Mouse (Mus musculus): Measurements from ENCODE around the gene Micu1. TPM values are rescaled to one million over a fixed set of nuclear protein-coding genes. Genes with fewer than 3 reads are reported as not detected.

Micu1 gene
- polyA plus RNA-seq, 1 experiment from 2014 or later: 78.4 TPM

- no peak overlapping the region for H3K4me2 ChIP-seq (ENCODE audit: low read length)
- H3K4me1 ChIP-seq (ENCODE audit: control insufficient read depth, insufficient read depth, low read length): peaks cover 8% of the 10 kb centered on the region
- WGBS: 91% methylated on average over 10 of the region's 10 CpGs
- H3K4me3 ChIP-seq (ENCODE audit: low read depth, low read length): no peak overlapping the region
- no peak overlapping the region for H3K27ac ChIP-seq (ENCODE audit: low read length)
- no peaks in the 10 kb centered on the region for H3K27me3 ChIP-seq (ENCODE audit: control insufficient read depth, insufficient read depth, low read depth, low read length)
- no peak overlapping the region for H3K9ac ChIP-seq (ENCODE audit: low read depth, low read length)
- no peaks in the 10 kb centered on the region for H3K9me3 ChIP-seq (replicated peaks; ENCODE audit: control insufficient read depth, low read length, poor library complexity, severe bottlenecking)
- no peak for ATAC-seq
- no peaks in the 10 kb centered on the region for H3K36me3 ChIP-seq (ENCODE audit: control insufficient read depth, insufficient read depth, low read length)
Measured at GRCm38 (mm10) chr10:59884327-59885173, 182.3 kb downstream of the Micu1 start.

GRCm38 (mm10) chr10:59885174-59886080, 183.2 kb downstream of the Micu1 start:
- Histone ChIP-seq H3K4me1 (ENCODE audit: control insufficient read depth, insufficient read depth, low read length) (peaks cover 7% of the 10 kb centered on the region), H3K9me3 (replicated peaks; ENCODE audit: control insufficient read depth, low read length, poor library complexity, severe bottlenecking) (no peaks in the 10 kb centered on the region), H3K27ac (ENCODE audit: low read length) (no peak overlapping the region), H3K36me3 (ENCODE audit: control insufficient read depth, insufficient read depth, low read length) (no peaks in the 10 kb centered on the region), H3K4me3 (ENCODE audit: low read depth, low read length) (no peak overlapping the region), H3K4me2 (ENCODE audit: low read length) (no peak overlapping the region), H3K27me3 (ENCODE audit: control insufficient read depth, insufficient read depth, low read depth, low read length) (no peaks in the 10 kb centered on the region), H3K9ac (ENCODE audit: low read depth, low read length) (no peak overlapping the region)
- 88% methylated on average over 14 of the region's 14 CpGs for WGBS
- no peak for ATAC-seq

- Histone ChIP-seq H3K27me3 (ENCODE audit: control insufficient read depth, insufficient read depth, low read depth, low read length) (no peaks in the 10 kb centered on the region), H3K4me2 (ENCODE audit: low read length) (no peak overlapping the region), H3K27ac (ENCODE audit: low read length) (no peak overlapping the region), H3K9me3 (replicated peaks; ENCODE audit: control insufficient read depth, low read length, poor library complexity, severe bottlenecking) (no peaks in the 10 kb centered on the region), H3K4me1 (ENCODE audit: control insufficient read depth, insufficient read depth, low read length) (peaks cover under 1% of the 10 kb centered on the region), H3K9ac (ENCODE audit: low read depth, low read length) (no peak overlapping the region), H3K36me3 (ENCODE audit: control insufficient read depth, insufficient read depth, low read length) (0 out of 2 replicates have a peak, but pooled peaks cover 3% of the 10 kb centered on the region), H3K4me3 (ENCODE audit: low read depth, low read length) (no peak overlapping the region)
- 92% methylated on average over 1 of the region's 1 CpGs for WGBS
- ATAC-seq: no peak
Measured at GRCm38 (mm10) chr10:59886081-59886466, 183.8 kb downstream of the Micu1 start.

GRCm38 (mm10) chr10:59887432-59887831, 185.2 kb downstream of the Micu1 start:
- WGBS: 87% methylated on average over 5 of the region's 5 CpGs

GRCm38 (mm10) chr10:59889339-59889738, 187.1 kb downstream of the Micu1 start:
- Histone ChIP-seq H3K27me3 (ENCODE audit: control insufficient read depth, insufficient read depth, low read depth, low read length) (no peaks in the 10 kb centered on the region), H3K9ac (ENCODE audit: low read depth, low read length) (no peak overlapping the region), H3K4me2 (ENCODE audit: low read length) (no peak overlapping the region), H3K4me3 (ENCODE audit: low read depth, low read length) (no peak overlapping the region), H3K36me3 (ENCODE audit: control insufficient read depth, insufficient read depth, low read length) (peaks cover 17% of the 10 kb centered on the region), H3K27ac (ENCODE audit: low read length) (no peak overlapping the region), H3K4me1 (ENCODE audit: control insufficient read depth, insufficient read depth, low read length) (peaks cover 5% of the 10 kb centered on the region; the same call in 1 of the 2 replicates), H3K9me3 (replicated peaks; ENCODE audit: control insufficient read depth, low read length, poor library complexity, severe bottlenecking) (no peaks in the 10 kb centered on the region)
- WGBS: 94% methylated on average over 7 of the region's 7 CpGs
- ATAC-seq: no peak

More at GRCm38 (mm10) chr10:59887432-59887831, 185.2 kb downstream of the Micu1 start:
- H3K4me3 ChIP-seq (ENCODE audit: low read depth, low read length): no peak overlapping the region
- no peak for ATAC-seq
- H3K27me3 ChIP-seq (ENCODE audit: control insufficient read depth, insufficient read depth, low read depth, low read length): no peaks in the 10 kb centered on the region
- no peak overlapping the region for H3K27ac ChIP-seq (ENCODE audit: low read length)
- H3K4me2 ChIP-seq (ENCODE audit: low read length): no peak overlapping the region
- no peak overlapping the region for H3K9ac ChIP-seq (ENCODE audit: low read depth, low read length)
- no peaks in the 10 kb centered on the region for H3K4me1 ChIP-seq (ENCODE audit: control insufficient read depth, insufficient read depth, low read length)
- peaks cover 12% of the 10 kb centered on the region for H3K36me3 ChIP-seq (ENCODE audit: control insufficient read depth, insufficient read depth, low read length)
- no peaks in the 10 kb centered on the region for H3K9me3 ChIP-seq (replicated peaks; ENCODE audit: control insufficient read depth, low read length, poor library complexity, severe bottlenecking)

GRCm38 (mm10) chr10:59889953-59890751, 187.9 kb downstream of the Micu1 start:
- peaks cover 9% of the 10 kb centered on the region; the same call in 1 of the 2 replicates for H3K4me1 ChIP-seq (ENCODE audit: control insufficient read depth, insufficient read depth, low read length)
- 0 out of 2 replicates have a peak, but pooled peaks have one; percentile 19 for ATAC-seq
- H3K4me2 ChIP-seq (ENCODE audit: low read length): no peak overlapping the region
- H3K36me3 ChIP-seq (ENCODE audit: control insufficient read depth, insufficient read depth, low read length): peaks cover 17% of the 10 kb centered on the region
- no peak overlapping the region for H3K27ac ChIP-seq (ENCODE audit: low read length)
- WGBS: 81% methylated on average over 15 of the region's 15 CpGs
- H3K9me3 ChIP-seq (replicated peaks; ENCODE audit: control insufficient read depth, low read length, poor library complexity, severe bottlenecking): no peaks in the 10 kb centered on the region
- H3K4me3 ChIP-seq (ENCODE audit: low read depth, low read length): no peak overlapping the region
- H3K9ac ChIP-seq (ENCODE audit: low read depth, low read length): no peak overlapping the region
- no peaks in the 10 kb centered on the region for H3K27me3 ChIP-seq (ENCODE audit: control insufficient read depth, insufficient read depth, low read depth, low read length)

DNA sequence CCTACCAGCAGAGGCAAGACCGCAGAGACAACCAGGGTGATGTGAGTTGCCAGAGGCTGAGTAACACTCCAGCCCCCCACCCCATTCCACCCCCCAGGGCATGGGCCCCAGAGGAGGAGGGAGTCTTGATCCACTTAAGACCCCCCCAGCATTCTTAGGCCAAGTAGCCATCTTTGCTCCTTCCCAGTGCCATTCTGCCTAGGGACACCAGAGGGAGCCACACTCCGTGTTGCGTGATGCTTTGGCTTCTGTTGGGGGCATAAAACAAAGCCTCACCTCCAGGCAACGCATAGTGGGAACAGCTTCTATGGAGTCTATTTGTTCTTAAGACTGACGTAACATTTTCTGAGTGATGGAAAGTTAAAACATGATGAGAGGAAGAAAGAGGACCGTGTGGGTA, 190.7 kb downstream of the Micu1 start:
- Histone ChIP-seq H3K9me3 (replicated peaks; ENCODE audit: control insufficient read depth, low read length, poor library complexity, severe bottlenecking) (no peaks in the 10 kb centered on the region), H3K27me3 (ENCODE audit: control insufficient read depth, insufficient read depth, low read depth, low read length) (no peaks in the 10 kb centered on the region), H3K36me3 (ENCODE audit: control insufficient read depth, insufficient read depth, low read length) (peaks cover 24% of the 10 kb centered on the region), H3K4me1 (ENCODE audit: control insufficient read depth, insufficient read depth, low read length) (peaks cover 29% of the 10 kb centered on the region), H3K4me2 (ENCODE audit: low read length) (no peak overlapping the region), H3K4me3 (ENCODE audit: low read depth, low read length) (no peak overlapping the region), H3K9ac (ENCODE audit: low read depth, low read length) (no peak overlapping the region), H3K27ac (ENCODE audit: low read length) (peak overlapping the region; percentile 64)
- WGBS: 21% methylated on average over 6 of the region's 6 CpGs
- ATAC-seq: peak; percentile 25
